Mouse (Mus musculus) heart, postnatal 25 days (tissue): ENCODE data around the gene Krtap26-1. TPM values are rescaled to one million over a fixed set of nuclear protein-coding genes. Genes with fewer than 3 reads are reported as not detected.

Experiments
- total RNA-seq, 2 experiments: library from RNA; stranded (reverse); gene quantifications; 2 replicates each; pipeline ENCODE4 v1.2.3; 2021

The Krtap26-1 gene
- total RNA-seq, 2 experiments from 2014 or later, result not detected

Other genes starting within 250 kb of the Krtap26-1 start
- not detected for gene Cldn17, start 140.8 kb downstream of the Krtap26-1 start, total RNA-seq
- not detected for gene Cldn8, start 84.6 kb downstream of the Krtap26-1 start, total RNA-seq
- gene Krtap24-1, start 35.5 kb downstream of the Krtap26-1 start, total RNA-seq, result not detected
- not detected for gene 2310079G19Rik, start 20.1 kb downstream of the Krtap26-1 start, total RNA-seq
- not detected for gene Krtap27-1, start 23.9 kb upstream of the Krtap26-1 start, total RNA-seq
- not detected for gene 2310061N02Rik, start 60.2 kb upstream of the Krtap26-1 start, total RNA-seq
- not detected for gene Krtap13-1, start 81.1 kb upstream of the Krtap26-1 start, total RNA-seq
- gene Krtap13, start 103.8 kb upstream of the Krtap26-1 start, total RNA-seq, result not detected
- not detected for gene 2310034C09Rik, start 111.1 kb upstream of the Krtap26-1 start, total RNA-seq
- not detected for gene 2310057N15Rik, start 126.4 kb upstream of the Krtap26-1 start, total RNA-seq
- gene Gm5965, start 130.1 kb upstream of the Krtap26-1 start, total RNA-seq, result not detected
- not detected for gene Gm20741, start 164.4 kb upstream of the Krtap26-1 start, total RNA-seq
- gene Krtap15, start 172.4 kb upstream of the Krtap26-1 start, total RNA-seq, result not detected
- not detected for gene Krtap14, start 178.3 kb upstream of the Krtap26-1 start, total RNA-seq
- not detected for gene Krtap19-1, start 221.6 kb upstream of the Krtap26-1 start, total RNA-seq
- gene Krtap19-2, start 226.5 kb upstream of the Krtap26-1 start, total RNA-seq, result not detected
- not detected for gene Krtap19-3, start 230.2 kb upstream of the Krtap26-1 start, total RNA-seq
- gene Krtap19-4, start 237.3 kb upstream of the Krtap26-1 start, total RNA-seq, result not detected
- gene Krtap19-5, start 248.7 kb upstream of the Krtap26-1 start, total RNA-seq, result not detected